Comparison of ENCODE assay signal across 8 mouse cellular contexts in genomic region chr10:23787062-23787821, GRCm38 (mm10). TPM values are rescaled to one million over a fixed set of nuclear protein-coding genes. Genes with fewer than 3 reads are reported as not detected.
DNase-seq lines count a peak whose midpoint lies in the region; ATAC-seq and TF ChIP-seq lines count a peak whose summit lies in the region.

Gene Rps12, minus strand, starts transcription at chr10:23787275.

- H3K4me2 ChIP-seq in forebrain, postnatal 0 days (ENCODE audit: low read depth) = peak within 1 kb of the TSS; percentile 71
- H3K4me2 ChIP-seq in lung, embryonic 15.5 days = peak within 1 kb of the TSS; percentile 80

- H3K9ac ChIP-seq in MEL (ENCODE audit: control insufficient read depth, low read depth, low read length, poor library complexity, severe bottlenecking) = peak within 1 kb of the TSS; percentile 98
- peak within 1 kb of the TSS; percentile 85 for H3K9ac ChIP-seq in forebrain, postnatal 0 days
- H3K9ac ChIP-seq in lung, embryonic 15.5 days = peak within 1 kb of the TSS; percentile 89

- peaks cover 7 to 29% of the 10 kb centered on the region in 2 experiments for H3K36me3 ChIP-seq in MEL (ENCODE audit: control insufficient read depth in 1 of 2, insufficient read depth in 2 of 2, low read length in 2 of 2)
- peaks cover 22% of the 10 kb centered on the region for H3K36me3 ChIP-seq in forebrain, postnatal 0 days (ENCODE audit: insufficient read depth)
- H3K36me3 ChIP-seq in lung, embryonic 15.5 days = peaks cover 36% of the 10 kb centered on the region

- TF ChIP-seq POLR2A in MEL (IDR thresholded peaks at IDR 0.05; ENCODE audit: control insufficient read depth in 1 of 2, insufficient read depth in 1 of 2, low read depth in 1 of 2, low read length in 2 of 2, poor library complexity in 1 of 2) = peak; percentile 77 to 97; a peak in 3 of 4 replicates
- TF ChIP-seq POLR2A in cerebellum, adult 2 months (IDR thresholded peaks at IDR 0.05; ENCODE audit: borderline replicate concordance, insufficient read depth, low read length) = peak; percentile 94

- 0 out of 6 replicates have a peak, but pooled peaks of 1 of the 3 experiments have one; percentile 4 for TF ChIP-seq CTCF in MEL (IDR thresholded peaks at IDR 0.05 in 2 of 3, conservative IDR thresholded peaks at IDR 0.05 in 1 of 3; ENCODE audit: control insufficient read depth in 1 of 3, insufficient read depth in 1 of 3, low read depth in 2 of 3, low read length in 3 of 3, poor library complexity in 1 of 3, severe bottlenecking in 1 of 3)
- TF ChIP-seq CTCF in cerebellum, adult 2 months (IDR thresholded peaks at IDR 0.05; ENCODE audit: borderline replicate concordance, insufficient read depth, low read depth, low read length) = no peak
- TF ChIP-seq CTCF in forebrain, postnatal 0 days (IDR thresholded peaks at IDR 0.05; ENCODE audit: low read depth) = peak; percentile 28; the same call in 1 of the 2 replicates

- peaks cover 0 to 12% of the 10 kb centered on the region in 2 experiments; a peak in 2 of 4 replicates for H3K4me1 ChIP-seq in MEL (ENCODE audit: control insufficient read depth in 1 of 2, insufficient read depth in 2 of 2, low read length in 2 of 2)
- H3K4me1 ChIP-seq in cerebellum, adult 2 months (ENCODE audit: control insufficient read depth, insufficient read depth, low read length) = 0 out of 2 replicates have a peak, but pooled peaks cover 2% of the 10 kb centered on the region
- peaks cover 11% of the 10 kb centered on the region for H3K4me1 ChIP-seq in forebrain, postnatal 0 days (ENCODE audit: insufficient read depth)
- H3K4me1 ChIP-seq in lung, embryonic 15.5 days = peaks cover 31% of the 10 kb centered on the region

- TF ChIP-seq EP300 in MEL (IDR thresholded peaks at IDR 0.05; ENCODE audit: low read depth in 1 of 2, low read length in 2 of 2) = no peak

- peak within 1 kb of the TSS; percentile 62 to 97 for H3K4me3 ChIP-seq in MEL (ENCODE audit: control insufficient read depth in 1 of 2, insufficient read depth in 1 of 2, low read depth in 2 of 2, low read length in 2 of 2)
- peak within 1 kb of the TSS; percentile 90 for H3K4me3 ChIP-seq in cerebellum, adult 2 months (replicated peaks; ENCODE audit: insufficient read depth, low read depth, low read length)
- peak within 1 kb of the TSS; percentile 68 for H3K4me3 ChIP-seq in forebrain, postnatal 0 days (ENCODE audit: low read depth, low read length)
- peak within 1 kb of the TSS; percentile 78 for H3K4me3 ChIP-seq in lung, embryonic 15.5 days

- no peak for TF ChIP-seq RAD21 in MEL (IDR thresholded peaks at IDR 0.05; ENCODE audit: low read depth, low read length)

- no peaks in the 10 kb centered on the region for H3K9me3 ChIP-seq in MEL (replicated peaks; ENCODE audit: insufficient read depth, low read length)
- H3K9me3 ChIP-seq in forebrain, postnatal 0 days (ENCODE audit: low read length) = no peaks in the 10 kb centered on the region
- H3K9me3 ChIP-seq in lung, embryonic 15.5 days = no peaks in the 10 kb centered on the region

- WGBS in cerebellum, adult 2 months = under 1% methylated on average over 51 of the region's 51 CpGs
- under 1% methylated on average over 51 of the region's 51 CpGs for WGBS in forebrain, postnatal 0 days
- WGBS in lung, embryonic 15.5 days = under 1% methylated on average over 51 of the region's 51 CpGs

- H3K27me3 ChIP-seq in MEL (ENCODE audit: control insufficient read depth in 1 of 2, insufficient read depth in 2 of 2, low read length in 2 of 2) = no peaks in the 10 kb centered on the region
- H3K27me3 ChIP-seq in cerebellum, adult 2 months (ENCODE audit: control insufficient read depth, insufficient read depth, low read length) = no peaks in the 10 kb centered on the region
- H3K27me3 ChIP-seq in forebrain, postnatal 0 days (ENCODE audit: insufficient read depth, low read length) = no peaks in the 10 kb centered on the region
- H3K27me3 ChIP-seq in lung, embryonic 15.5 days = no peaks in the 10 kb centered on the region

- peak within 1 kb of the TSS; percentile 98 for H3K27ac ChIP-seq in MEL (ENCODE audit: control insufficient read depth, low read depth, low read length)
- H3K27ac ChIP-seq in cerebellum, adult 2 months (ENCODE audit: insufficient read depth, low read length) = peak within 1 kb of the TSS; percentile 30; the same call in 1 of the 2 replicates
- H3K27ac ChIP-seq in forebrain, postnatal 0 days (ENCODE audit: low read depth, low read length) = peak within 1 kb of the TSS; percentile 57
- H3K27ac ChIP-seq in lung, embryonic 15.5 days = peak within 1 kb of the TSS; percentile 80

- ATAC-seq in forebrain, postnatal 0 days = peak; percentile 99
- peak; percentile 97 for ATAC-seq in lung, embryonic 15.5 days (ENCODE audit: borderline replicate concordance, extremely low read depth, low FRiP score, low TSS enrichment)

- DNase-seq in MEL (ENCODE audit: low read depth, low spot score) = peak; percentile 98
- peak; percentile 98 to 99 for DNase-seq in cerebellum, adult 2 months
- peak; percentile 100 for DNase-seq in forebrain, postnatal 0 days
- peak; percentile 99 for DNase-seq in heart, postnatal 4 days
- peak; percentile 98 to 100 for DNase-seq in layer of hippocampus, adult 8-10 months (ENCODE audit: low spot score in 2 of 2)
- DNase-seq in ovary, adult 18-20 months (ENCODE audit: low spot score) = peak; percentile 98
- peak; percentile 99 for DNase-seq in thymus, postnatal 0 days (ENCODE audit: low spot score)

- H3K79me2 ChIP-seq in MEL (ENCODE audit: control insufficient read depth, insufficient read depth, low read length, poor library complexity) = peaks cover 30% of the 10 kb centered on the region

TF ChIP-seq in MEL, 35 proteins besides CTCF, POLR2A, EP300 and RAD21:
- no peak for TF ChIP-seq MYC (IDR thresholded peaks at IDR 0.05; ENCODE audit: low read depth, low read length)
- TF ChIP-seq TBP (IDR thresholded peaks at IDR 0.05; ENCODE audit: low read depth, low read length) = peak; percentile 98
- no peak for TF ChIP-seq ZC3H11A (IDR thresholded peaks at IDR 0.05; ENCODE audit: low read depth, low read length)
- TF ChIP-seq ETS1 (IDR thresholded peaks at IDR 0.05; ENCODE audit: low read depth, low read length) = no peak
- peak; percentile 94; the same call in 1 of the 2 replicates for TF ChIP-seq POLR2AphosphoS5 (IDR thresholded peaks at IDR 0.05; ENCODE audit: borderline replicate concordance, low read depth, low read length)
- no peak for TF ChIP-seq SIN3A (IDR thresholded peaks at IDR 0.05; ENCODE audit: low read length)
- no peak for TF ChIP-seq MAZ (IDR thresholded peaks at IDR 0.05; ENCODE audit: low read depth, low read length)

RNA-seq across cellular contexts. Expression of gene Rps12, which starts in this region (rescaled TPM):
- 5,370 and 5,608 TPM in 2 replicates for total RNA-seq in MEL (2012; rRNA removed)
- 1,000 to 10,000 TPM in 1 of 2 experiments, 100 to 1,000 TPM in 1; 135 to 1,493 TPM for polyA plus RNA-seq in MEL (2012; ENCODE audit: insufficient read depth in 1 of 2, insufficient read length in 2 of 2, low read depth in 1 of 2, low replicate concordance in 2 of 2, missing spikeins in 1 of 2)
- 979 and 1,058 TPM in 2 replicates for polyA plus RNA-seq in cerebellum, adult 2 months (2012; rRNA removed)
- total RNA-seq in forebrain, postnatal 0 days (2014; rRNA removed) = 2,036 and 2,577 TPM in 2 replicates
- polyA plus RNA-seq in forebrain, postnatal 0 days (2015; fragmentation: Nextera tagmentation; extraction: Ambion mirVana) = 134 and 170 TPM in 2 replicates
- 100 to 1,000 TPM; 357 to 393 TPM for total RNA-seq in heart, postnatal 4 days (2021)
- 100 to 1,000 TPM; 110 to 313 (median 237) TPM for total RNA-seq in layer of hippocampus, adult 8-10 months (2022)
- polyA plus RNA-seq in lung, embryonic 15.5 days (2015; fragmentation: Nextera tagmentation; extraction: Ambion mirVana) = 166 and 180 TPM in 2 replicates
- 326 and 332 TPM in 2 replicates for polyA plus RNA-seq in thymus, postnatal 0 days (2015; fragmentation: Nextera tagmentation; extraction: Ambion mirVana)

Comparison
In these comparisons a context has a peak if more than half of its experiments do, and no peak if none do; other contexts are left out.
1. Peak in every context shown above with its lines: DNase-seq, ATAC-seq, H3K4me3 ChIP-seq and H3K27ac ChIP-seq.
2. H3K27ac ChIP-seq: peak in every context shown above with its lines; median percentile 98 in MEL; 80 in lung, embryonic 15.5 days; 57 in forebrain, postnatal 0 days; 30 in cerebellum, adult 2 months.